Mouse (Mus musculus): ENCODE data around the gene Lin52.

The Lin52 gene

DNA sequence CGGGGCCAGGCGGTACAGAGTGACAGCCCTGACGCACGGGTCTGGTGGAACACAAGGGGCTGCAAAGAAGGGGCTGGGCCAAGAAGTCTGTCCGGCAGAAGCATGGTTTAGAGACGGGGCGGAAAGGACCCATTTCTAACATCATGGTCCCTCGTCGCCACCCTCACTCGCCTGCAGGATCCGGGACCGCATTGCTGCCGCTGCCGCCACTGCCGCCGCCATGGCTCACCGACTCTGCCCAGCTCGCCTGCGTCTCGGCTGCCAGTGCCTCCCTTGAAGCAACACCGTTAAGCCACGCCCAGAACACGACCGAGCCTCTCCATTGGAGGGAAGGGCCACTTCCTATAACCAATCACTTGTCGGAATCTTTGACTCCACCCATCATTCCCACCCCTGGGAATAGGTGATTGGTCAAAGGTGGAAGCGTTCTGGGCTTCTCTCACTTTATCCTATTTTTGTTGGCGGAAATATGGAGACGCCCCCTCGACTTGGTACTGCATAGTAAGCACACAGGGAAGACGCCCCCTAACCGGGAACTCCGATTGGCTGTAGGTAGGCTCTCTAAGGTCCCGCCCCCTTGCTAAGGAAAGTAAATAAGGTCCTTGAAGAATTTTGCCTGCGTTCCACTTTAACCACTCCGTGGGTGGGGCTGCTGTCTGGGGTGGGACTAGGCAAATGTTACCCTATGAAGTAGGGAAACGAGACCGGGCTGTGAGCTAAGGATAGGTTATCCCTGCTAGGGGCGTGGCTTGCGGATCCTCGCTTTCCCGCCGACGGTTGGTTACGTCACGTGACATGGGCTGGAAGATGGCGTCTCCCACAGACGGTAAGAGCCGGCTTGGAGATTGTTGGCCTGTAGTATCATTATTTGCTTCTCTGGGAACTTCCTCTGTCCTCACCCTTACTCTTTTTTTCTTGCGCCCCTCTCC is at the start of gene Lin52, which contains the start of gene Aldh6a1:
Lin52 (plus strand) TSS at position 705 of the 929 bp plus-strand sequence.
Aldh6a1 (minus strand) TSS at position 287 of the 929 bp plus-strand sequence.
- peak; percentile 99 for DNase-seq (ENCODE audit: inconsistent ontology term)

DNA sequence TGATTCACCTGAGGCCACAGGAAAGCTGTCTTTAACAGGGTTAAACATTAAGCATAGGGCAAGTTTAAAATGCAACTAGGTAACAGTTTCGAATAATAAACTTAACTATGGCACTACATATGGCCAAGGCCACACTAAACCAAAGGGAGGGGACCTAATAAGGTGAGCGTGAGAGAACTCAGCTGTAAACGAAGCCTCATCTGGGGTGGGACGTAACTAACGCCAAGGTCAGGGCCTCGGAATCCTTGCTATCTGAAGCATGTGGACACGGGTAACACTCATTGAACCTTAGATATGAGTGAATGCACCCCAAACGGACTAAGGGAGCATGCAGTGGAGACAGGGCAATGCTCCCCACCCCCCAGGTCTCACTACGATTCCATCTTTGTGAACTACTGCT is 48.3 kb upstream of the Lin52 start:
- no peak for DNase-seq (ENCODE audit: inconsistent ontology term)

DNA sequence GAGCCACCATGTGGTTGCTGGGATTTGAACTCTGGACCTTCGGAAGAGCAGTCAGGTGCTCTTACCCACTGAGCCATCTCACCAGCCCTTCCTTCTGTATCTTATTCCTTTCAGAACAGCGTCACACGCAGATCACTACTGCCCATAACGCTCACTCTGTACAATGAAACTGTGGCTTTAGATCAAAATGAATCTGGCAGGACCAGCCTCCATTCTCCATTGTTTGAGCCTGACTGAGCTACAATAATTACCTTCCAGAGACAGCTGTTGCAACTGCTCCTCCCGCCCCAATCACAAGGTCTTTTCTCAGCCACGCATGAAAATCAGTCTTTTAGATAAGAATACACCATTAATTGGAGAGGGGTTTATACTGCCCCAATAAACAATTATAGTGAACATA is 46.7 kb upstream of the Lin52 start:
- peak; percentile 71 for DNase-seq (ENCODE audit: inconsistent ontology term)

DNA sequence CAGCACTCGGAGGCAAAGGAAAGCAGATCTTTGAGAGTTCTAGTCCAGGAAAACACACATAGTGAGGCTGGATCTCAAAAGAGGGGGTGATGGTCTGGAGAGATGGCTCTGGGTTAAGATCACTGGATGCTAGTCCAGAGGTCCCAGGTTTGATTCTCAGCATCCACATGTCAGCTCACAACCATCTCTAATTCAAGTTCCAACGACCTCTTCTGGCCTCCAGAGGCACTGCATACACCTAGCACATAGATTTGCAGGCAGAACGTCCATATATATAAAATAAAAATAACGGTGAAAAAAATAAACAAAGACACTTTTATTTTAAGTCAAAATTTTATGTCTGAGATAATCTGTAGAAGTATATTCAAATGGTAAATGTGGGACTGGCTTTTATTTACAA is 44.0 kb upstream of the Lin52 start:
- DNase-seq (ENCODE audit: inconsistent ontology term) = no peak

DNA sequence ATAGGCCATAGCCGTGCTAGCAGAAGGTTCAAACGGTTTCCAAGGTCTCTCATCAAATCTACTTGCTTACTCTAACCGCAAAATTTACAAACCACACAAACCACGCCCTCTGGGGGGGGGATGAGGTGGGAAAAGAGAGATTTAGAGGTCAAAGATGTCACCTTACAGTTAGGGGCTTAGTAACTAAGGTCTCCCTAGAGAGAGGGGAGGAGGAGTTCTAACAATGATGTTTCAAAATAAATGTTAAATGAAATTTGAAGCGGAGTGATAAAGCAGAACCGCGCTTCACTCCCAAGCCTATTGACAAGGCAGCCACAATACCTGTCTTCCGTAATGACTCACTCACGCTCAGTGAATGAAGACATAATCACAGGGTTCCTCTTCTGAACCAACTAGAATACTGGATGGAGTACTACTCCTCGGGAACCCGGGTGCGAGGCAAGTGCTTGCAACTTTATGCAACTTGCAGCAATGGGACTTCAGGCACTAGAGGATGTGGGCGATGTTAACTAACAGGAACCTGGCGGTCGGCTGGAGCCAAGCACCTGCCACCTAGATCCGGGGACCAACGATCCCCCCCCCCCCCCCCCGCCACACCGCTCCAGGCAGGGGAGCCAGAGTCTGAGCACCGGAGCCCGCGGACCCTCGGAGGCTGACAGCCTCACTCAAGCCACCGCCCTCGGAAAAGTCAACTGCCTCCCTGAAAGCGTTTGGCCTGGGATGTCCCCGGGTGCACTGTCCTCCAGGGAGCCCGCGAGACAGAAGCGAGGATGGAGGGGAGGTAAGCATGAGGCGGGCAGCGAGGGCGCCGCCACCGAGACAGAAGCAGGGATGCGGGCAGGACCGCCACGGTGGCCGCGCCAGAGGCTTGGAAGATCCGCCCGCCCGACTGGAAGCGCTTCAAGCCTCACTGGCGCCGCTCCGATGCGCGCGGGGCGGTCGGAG is 43.1 kb upstream of the Lin52 start:
- DNase-seq (ENCODE audit: inconsistent ontology term) = peak; percentile 40

DNA sequence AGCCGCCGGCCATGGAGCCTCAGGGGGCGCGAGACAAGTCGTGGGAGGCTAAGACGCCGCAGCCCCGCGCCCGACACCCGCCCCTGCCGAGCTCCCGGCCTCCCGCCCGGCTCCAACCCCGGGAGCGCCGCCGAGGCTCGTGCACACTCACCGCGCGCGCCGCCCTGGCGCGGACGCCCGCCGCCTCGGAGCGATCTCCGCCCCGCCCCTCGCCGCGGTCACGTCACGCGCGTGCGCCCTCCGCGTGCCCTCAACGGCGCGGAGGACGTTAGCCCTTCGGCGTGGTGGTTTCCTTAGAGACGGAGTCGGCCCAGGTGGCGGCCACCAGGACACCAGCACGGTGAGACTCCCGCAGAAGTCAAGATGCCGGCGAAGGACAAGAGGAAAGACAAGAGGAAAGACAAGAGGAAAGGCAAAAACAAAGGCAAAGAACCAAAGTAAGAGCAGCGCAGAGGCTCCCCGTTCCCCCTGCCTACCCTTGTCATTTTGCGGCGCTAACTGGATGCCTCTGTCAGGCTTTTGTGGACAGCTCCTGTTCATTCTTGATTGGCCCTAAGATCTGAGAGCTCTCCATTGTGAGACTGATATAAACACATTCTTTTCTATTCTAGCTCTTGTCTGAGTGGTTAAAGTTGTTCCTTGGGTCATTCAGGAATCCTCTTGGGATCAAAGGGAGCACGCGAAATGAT is 42.3 kb upstream of the Lin52 start, which contains the start of the genes Entpd5 and Bbof1:
Entpd5 (minus strand) TSS at position 211 of the 689 bp plus-strand sequence.
Bbof1 (plus strand) TSS at position 253 of the 689 bp plus-strand sequence.
- DNase-seq (ENCODE audit: inconsistent ontology term) = peak; percentile 92

DNA sequence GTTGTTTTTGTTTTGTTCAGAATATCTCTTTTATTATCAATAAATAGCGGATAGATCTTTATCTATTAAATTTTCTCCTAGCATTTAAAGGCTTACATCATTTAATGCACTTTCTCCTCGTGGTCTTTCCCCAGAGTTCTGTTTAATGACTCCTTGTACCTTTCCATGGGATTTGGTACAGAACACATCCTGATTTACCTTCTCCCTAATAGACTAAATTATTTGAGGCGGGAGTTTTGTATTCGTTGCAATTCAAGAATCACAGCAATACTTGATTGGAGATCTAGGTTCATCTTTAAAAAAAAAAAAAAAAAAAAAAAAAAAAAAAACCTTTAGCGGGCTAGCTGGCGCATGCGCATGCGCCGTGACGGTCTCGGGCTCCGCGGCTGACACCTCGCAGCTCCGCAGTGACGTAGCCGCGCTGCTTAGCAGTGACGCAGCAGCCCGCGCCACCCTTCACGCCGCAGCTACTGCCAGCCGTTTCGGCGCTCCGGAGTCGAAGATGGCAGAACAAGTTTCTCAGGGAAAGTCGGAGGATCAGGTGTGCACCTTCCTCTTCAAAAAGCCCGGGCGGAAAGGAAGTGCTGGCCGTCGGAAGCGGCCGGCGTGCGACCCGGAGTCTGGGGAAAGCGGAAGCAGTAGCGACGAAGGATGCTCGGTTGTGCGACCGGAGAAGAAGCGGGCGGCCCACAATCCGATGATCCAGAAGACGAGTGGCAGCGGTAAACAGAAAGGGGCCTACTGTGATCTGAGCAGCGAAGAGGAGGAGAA is 34.2 kb upstream of the Lin52 start, which contains the start of gene Rnf113a2:
Rnf113a2 (plus strand) TSS at position 363 of the 771 bp plus-strand sequence.
- DNase-seq (ENCODE audit: inconsistent ontology term) = peak; percentile 87

DNA sequence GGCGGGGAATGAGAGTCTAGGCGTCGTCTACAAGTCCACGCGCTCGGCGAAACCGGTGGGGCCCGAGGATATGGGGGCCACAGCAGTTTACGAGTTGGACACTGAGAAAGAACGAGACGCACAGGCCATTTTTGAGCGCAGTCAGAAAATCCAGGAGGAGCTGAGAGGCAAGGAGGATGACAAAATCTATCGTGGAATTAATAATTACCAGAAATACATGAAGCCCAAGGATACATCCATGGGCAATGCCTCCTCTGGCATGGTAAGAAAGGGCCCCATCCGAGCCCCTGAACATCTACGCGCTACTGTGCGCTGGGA is 33.7 kb upstream of the Lin52 start:
- DNase-seq (ENCODE audit: inconsistent ontology term) = no peak

DNA sequence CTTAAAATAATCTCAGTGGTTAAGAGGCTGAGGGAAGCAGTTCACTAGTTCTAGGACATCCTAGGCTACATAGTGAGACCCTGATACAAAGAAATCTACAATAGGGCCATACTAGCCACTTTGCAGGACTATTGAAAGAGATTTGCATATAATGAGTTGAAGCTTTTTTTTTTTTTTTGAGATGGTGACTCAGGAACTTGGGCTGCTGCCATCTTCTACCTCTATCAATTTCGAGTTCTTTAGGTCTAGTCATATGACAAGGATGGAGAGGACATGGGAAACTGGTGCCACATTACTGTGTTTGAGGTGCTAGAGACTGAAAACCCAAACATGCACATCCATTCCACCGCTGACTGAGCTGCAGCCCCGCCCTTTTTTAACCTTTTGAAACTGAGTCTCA is 27.2 kb upstream of the Lin52 start:
- DNase-seq (ENCODE audit: inconsistent ontology term) = no peak

DNA sequence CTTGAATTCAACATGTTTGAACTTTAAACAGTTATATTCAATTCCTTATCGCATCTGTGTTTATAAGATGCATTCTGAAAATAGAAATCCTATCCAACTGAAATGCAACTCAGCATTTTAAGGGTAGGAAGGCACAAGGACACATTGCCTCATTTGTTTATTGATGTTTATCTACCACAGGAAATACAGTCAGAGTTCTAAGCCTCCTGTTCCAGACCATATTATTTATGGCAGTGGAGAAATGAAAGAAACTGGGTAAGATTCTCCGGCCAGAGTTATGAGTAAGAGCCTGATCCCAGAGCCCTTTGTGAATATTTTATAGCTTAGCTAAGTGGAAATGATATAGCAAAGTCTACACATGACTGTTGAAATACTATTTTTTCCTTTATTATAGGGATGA is 21.4 kb upstream of the Lin52 start:
- DNase-seq (ENCODE audit: inconsistent ontology term) = no peak

DNA sequence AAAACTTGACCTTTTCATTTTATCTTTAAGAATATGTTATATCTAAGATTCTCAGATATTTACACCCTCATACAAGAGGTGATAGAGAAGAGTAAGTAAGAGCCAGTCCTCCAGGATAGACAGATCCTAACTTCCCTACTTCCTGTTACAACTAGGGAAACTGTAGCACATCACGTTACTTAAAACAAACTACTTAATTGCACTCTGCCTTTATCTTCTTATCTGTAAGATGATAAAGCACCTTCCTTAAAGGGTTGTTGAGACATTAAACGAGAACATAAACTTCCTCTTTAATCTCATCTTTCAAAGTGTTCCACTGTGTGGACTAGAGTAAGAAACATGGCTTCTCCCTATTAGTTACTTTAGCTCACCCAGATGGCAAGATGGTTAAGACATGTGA is 12.5 kb upstream of the Lin52 start:
- no peak for DNase-seq (ENCODE audit: inconsistent ontology term)

DNA sequence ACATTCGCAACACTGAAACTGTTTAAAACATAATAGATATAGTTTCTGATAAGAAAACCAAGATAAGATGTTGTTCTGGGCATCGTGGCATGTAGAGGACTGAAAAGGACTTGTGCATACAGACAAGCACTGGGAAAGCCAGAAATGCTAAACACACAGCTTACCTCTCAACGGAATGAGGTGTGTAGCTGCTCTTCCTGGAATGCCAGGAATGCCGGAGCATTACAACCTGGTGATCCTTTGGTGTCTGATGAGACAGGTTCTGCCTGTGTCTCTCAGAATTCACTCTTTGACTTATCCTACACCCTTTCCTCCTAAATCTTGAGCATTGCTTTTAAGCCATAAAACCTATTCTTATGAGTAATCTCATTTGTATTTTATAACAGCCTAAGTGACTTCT is 8.7 kb upstream of the Lin52 start:
- no peak for DNase-seq (ENCODE audit: inconsistent ontology term)

DNA sequence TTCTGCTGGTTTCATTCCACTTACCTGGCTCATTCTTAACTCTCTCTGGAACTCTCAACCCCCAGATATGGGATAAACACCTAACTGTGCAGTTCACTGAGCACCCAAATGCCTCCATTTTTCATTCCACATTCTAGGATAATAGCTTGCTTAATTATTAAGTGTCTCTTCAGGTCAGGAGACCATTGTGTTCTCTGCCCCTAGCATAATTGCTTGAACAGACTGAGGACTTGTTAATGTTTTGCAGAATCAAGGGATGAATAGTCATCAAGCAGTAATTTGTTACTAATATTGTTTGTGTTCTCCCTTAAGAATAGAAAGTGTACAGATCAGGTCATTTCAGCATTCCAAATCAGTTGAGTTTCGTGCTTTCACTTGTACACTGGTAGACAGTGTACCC is 3.8 kb upstream of the Lin52 start:
- DNase-seq (ENCODE audit: inconsistent ontology term) = no peak

DNA sequence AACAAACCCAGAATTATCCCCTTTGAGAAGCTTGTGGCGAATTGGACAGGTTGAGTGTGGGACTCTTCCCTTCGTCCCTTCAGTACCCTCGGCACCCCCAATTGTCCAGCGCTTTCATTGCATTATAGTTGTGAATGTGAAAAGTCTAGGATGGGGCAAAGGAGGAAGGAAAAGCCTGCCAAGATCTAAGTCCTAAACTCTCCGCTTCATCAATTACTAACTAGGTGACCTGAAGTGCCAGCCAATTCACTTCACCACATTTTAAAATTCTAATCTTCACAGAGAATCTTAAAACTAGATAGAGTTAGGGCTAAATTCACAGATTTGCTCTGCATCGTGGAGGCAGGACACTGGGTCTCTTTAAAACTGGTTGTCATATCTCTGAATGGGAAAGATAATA is 3.0 kb upstream of the Lin52 start:
- DNase-seq (ENCODE audit: inconsistent ontology term) = no peak

DNA sequence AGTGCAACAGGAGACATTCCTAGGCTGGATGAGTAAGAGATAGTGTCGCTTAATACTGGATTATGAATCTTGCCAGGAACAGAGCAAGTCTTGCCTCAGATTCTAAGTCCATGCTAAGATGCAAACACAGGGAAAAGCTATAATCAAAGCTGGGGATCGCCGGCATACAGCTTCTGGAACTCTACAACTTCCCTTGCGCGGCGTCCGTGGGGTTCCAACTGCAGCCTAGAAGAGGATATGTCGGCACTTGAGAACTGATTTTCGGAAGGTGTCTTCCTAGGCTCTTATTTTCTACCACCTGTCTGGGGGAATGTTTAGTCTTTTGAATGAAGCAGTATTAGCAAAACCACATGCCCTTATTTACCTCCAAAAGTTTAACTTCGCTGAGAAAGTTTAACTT is 1.3 kb upstream of the Lin52 start:
- no peak for DNase-seq (ENCODE audit: inconsistent ontology term)

DNA sequence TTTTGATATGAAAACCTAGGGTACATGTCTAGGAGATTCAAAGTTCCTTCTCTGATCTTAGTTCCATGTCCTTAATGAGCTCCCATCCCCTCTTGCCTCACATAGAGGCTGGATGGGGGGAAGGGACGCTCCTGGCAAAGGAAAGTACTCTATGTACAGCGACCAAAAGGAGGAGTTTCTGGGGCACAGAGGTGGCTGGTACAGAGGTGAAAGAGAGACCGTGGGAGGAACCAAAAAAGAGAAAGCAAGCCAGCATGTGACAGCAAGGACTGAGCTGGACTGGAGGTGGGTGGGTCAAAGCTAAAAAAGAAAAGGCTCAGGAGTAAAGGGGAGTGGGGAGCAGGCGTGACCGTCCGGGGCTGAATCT is 888 bp upstream of the Lin52 start:
- DNase-seq (ENCODE audit: inconsistent ontology term) = no peak

DNA sequence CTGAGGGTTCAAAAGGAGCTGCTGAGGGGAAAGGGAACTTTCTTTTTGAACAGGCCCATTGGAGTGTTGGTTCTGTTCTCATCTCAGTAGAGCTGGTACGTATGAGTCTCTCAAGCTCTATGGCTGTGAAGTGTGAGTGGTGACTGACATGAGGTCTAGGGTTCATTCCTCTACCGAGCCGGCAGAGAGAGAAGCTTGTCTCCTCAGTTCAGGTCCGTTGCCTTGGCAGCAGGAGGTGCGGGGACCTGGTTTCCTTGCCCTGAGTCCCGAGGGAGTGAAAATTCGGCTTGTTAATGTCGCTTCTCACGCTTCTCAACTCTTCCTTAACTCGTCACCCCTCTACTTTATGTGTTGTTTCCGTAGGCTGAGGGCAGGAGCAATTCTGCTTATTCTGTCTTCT is 579 bp downstream of the Lin52 start:
- DNase-seq (ENCODE audit: inconsistent ontology term) = no peak

DNA sequence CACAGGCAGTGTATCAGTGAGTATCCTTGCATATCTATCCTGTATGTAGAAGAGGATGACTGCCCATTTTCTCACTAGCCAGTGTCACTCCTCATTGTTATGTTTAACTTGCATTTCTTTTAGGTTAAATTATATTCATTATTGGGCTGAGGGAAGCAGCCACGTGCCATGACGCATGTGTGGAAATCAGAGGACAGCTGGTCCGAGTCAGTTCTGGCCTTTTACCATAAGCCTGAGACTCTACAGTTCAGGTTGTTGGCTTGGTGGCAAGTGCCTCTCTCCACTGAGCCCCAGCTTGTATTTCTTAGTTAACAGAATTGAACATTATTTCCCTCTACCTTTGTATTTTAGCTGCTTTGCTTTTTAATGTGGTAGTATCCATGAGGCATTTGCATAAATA is 5.7 kb downstream of the Lin52 start:
- DNase-seq (ENCODE audit: inconsistent ontology term) = no peak

DNA sequence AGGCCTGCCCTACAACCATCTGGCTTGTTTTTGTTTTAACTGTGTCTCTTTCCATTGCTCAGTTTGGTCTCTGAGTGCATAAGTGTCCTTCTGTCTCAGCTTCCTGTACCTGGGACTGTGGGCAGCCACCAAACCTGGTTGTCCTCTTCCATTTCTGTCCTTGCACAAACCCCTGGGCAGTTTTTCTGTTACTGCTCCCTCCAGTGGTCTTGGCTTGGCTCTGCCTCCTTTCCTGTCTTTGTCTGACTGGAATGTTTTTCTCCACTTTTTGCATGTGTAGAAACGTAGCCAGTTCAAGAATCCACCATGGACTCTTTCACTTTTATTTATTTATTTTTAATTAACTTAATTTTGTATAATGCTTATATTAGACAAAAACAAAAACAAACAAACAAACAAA is 8.6 kb downstream of the Lin52 start:
- no peak for DNase-seq (ENCODE audit: inconsistent ontology term)

DNA sequence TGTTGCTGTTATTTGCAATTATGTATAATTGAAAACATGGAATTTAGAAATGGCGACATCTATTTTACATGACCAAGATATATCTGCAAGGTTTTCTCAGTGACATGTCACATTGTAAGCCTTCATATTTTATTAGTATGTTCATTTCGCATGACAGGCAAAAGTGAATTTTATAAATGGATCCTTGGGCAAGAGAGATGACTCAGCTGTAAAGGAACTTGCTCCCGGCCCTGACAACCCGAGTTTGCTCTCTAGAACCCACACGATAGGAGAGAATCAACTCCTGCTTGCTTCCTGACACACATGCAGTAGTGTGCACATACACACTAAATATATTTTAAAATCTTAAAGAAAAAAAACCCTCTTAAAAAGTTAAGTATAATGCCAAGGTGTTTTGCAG is 10.2 kb downstream of the Lin52 start:
- no peak for DNase-seq (ENCODE audit: inconsistent ontology term)

DNA sequence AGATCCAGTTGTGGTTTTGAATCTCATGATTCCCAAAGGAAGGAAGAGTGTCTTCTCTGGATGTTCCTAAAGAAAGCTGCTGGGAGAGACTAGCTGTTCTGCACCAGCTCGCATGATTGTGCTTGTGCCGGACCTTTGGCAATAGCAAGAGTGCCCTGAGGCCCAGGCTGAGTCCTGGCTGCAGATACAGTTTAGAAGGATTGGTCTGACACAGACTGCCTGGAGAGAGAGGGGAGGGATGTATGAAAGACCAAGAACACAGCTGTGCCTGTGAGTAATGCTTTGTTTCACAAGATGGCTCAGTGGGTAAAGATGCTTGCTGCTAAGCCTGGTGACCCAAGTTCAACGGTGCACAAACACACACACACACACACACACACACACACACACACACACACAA is 11.6 kb downstream of the Lin52 start:
- DNase-seq (ENCODE audit: inconsistent ontology term) = peak; percentile 53
